Mouse (Mus musculus): ENCODE measurements at regions not wholly inside any gene's neighbourhood (a gene's known extent, or its start where the extent isn't known, plus 50 kb on each side); places are given as distances from the start of the nearest gene placed in this dataset.

DNA sequence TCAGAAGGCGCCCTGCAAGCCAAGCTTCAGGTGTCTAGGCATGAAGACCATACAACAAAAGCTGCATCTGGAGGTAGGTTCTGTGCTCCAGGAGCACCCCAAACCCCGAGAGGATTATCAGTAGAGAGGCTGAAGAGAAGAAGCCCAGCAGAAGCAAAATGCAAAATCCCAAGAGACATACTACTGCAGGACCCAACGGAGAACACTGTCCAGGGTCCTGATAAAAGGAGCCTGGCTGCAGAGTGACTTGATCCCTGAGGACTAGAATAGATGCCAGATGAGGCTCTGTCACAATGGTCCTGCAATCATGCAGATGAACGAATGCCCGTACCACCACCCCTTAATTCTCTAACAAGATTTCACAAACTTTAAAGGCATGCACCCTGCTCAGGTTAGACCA lies 455.0 kb upstream of the Kdm8 start:
- Histone ChIP-seq H3K9me3 (replicated peaks; ENCODE audit: control insufficient read depth, low read length) (no peaks in the 10 kb centered on the region), H3K4me2 (ENCODE audit: low read depth, low read length) (no peak overlapping the region), H3K4me1 (ENCODE audit: control insufficient read depth, insufficient read depth, low read length) (no peaks in the 10 kb centered on the region), H3K27me3 (ENCODE audit: control insufficient read depth, insufficient read depth, low read length) (no peaks in the 10 kb centered on the region), H3K27ac (replicated peaks; ENCODE audit: low read depth, low read length) (no peak overlapping the region), H3K9ac (replicated peaks; ENCODE audit: low read length) (no peak overlapping the region), H3K36me3 (replicated peaks; ENCODE audit: control insufficient read depth, insufficient read depth, low read depth, low read length) (no peaks in the 10 kb centered on the region), H3K4me3 (ENCODE audit: low read depth, low read length) (no peak overlapping the region)
- WGBS, result 74% methylated on average over 5 of the region's 5 CpGs
- peak; percentile 30 for DNase-seq (ENCODE audit: low spot score)
- no peak for ATAC-seq (replicated peaks; ENCODE audit: insufficient number of reproducible peaks, low FRiP score, low TSS enrichment, low read depth)

GRCm38 (mm10) chr7:124990695-124991094 lies 453.8 kb upstream of the Kdm8 start:
- Histone ChIP-seq H3K4me2 (ENCODE audit: low read depth, low read length) (no peak overlapping the region), H3K27me3 (ENCODE audit: control insufficient read depth, insufficient read depth, low read length) (no peaks in the 10 kb centered on the region), H3K9ac (replicated peaks; ENCODE audit: low read length) (no peak overlapping the region), H3K36me3 (replicated peaks; ENCODE audit: control insufficient read depth, insufficient read depth, low read depth, low read length) (no peaks in the 10 kb centered on the region), H3K9me3 (replicated peaks; ENCODE audit: control insufficient read depth, low read length) (no peaks in the 10 kb centered on the region), H3K27ac (replicated peaks; ENCODE audit: low read depth, low read length) (no peak overlapping the region), H3K4me3 (ENCODE audit: low read depth, low read length) (no peak overlapping the region), H3K4me1 (ENCODE audit: control insufficient read depth, insufficient read depth, low read length) (no peaks in the 10 kb centered on the region)
- ATAC-seq (replicated peaks; ENCODE audit: insufficient number of reproducible peaks, low FRiP score, low TSS enrichment, low read depth), result no peak
- peak; percentile 43 for DNase-seq (ENCODE audit: low spot score)
- 41% methylated on average over 13 of the region's 13 CpGs for WGBS

DNA sequence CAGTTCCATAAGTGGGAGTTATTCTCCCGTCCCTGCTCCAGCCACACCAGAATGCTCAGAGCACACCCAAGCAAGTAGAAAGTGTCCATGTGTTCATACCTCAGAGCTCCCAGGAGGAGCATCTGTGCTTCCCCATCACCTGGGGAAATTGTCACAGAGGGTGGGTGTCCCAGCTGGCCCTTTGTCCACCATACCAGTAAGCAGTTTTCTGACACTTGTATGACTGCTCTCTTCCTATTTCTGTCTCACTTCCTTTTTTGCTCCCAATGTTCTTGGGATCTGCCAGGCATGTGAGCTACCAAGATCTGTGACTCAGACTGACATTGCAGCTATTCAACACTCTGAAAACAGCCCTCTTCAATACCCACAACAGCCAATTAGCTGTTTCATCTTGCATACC lies 447.9 kb upstream of the Kdm8 start:
- no peaks in the 10 kb centered on the region for H3K36me3 ChIP-seq (replicated peaks; ENCODE audit: control insufficient read depth, insufficient read depth, low read depth, low read length)
- H3K4me3 ChIP-seq (ENCODE audit: low read depth, low read length), result no peak overlapping the region
- H3K27ac ChIP-seq (replicated peaks; ENCODE audit: low read depth, low read length), result no peak overlapping the region
- no peaks in the 10 kb centered on the region for H3K4me1 ChIP-seq (ENCODE audit: control insufficient read depth, insufficient read depth, low read length)
- H3K9ac ChIP-seq (replicated peaks; ENCODE audit: low read length), result no peak overlapping the region
- H3K4me2 ChIP-seq (ENCODE audit: low read depth, low read length), result no peak overlapping the region
- no peaks in the 10 kb centered on the region for H3K9me3 ChIP-seq (replicated peaks; ENCODE audit: control insufficient read depth, low read length)
- ATAC-seq (replicated peaks; ENCODE audit: insufficient number of reproducible peaks, low FRiP score, low TSS enrichment, low read depth), result no peak
- WGBS, result 94% methylated on average over 1 of the region's 1 CpGs
- DNase-seq (ENCODE audit: low spot score), result no peak
- H3K27me3 ChIP-seq (ENCODE audit: control insufficient read depth, insufficient read depth, low read length), result no peaks in the 10 kb centered on the region

- ATAC-seq (replicated peaks; ENCODE audit: insufficient number of reproducible peaks, low FRiP score, low TSS enrichment, low read depth) (no peak), DNase-seq (ENCODE audit: low spot score) (no peak)
Measured at GRCm38 (mm10) chr7:125000669-125001068, 443.8 kb upstream of the Kdm8 start.

DNA sequence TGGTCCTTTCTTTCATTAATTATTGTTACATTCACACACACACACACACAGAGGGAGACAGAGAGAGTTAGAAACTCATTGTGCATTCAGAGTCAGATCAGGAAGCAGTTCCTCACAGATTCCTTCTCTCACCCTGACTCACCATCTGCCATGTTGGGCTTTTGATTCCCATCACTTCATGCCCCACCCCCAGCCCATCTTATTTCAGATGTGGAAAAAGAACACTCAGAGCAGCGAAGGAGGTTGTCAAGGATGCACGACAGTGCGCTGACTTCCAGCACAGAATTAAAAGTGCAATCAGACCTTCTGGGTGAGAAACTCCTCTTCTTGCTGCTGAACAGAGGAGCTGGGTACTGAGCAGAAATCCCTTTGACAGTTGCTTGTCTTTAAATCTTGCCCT lies 438.8 kb upstream of the Kdm8 start:
- Histone ChIP-seq H3K27me3 (ENCODE audit: control insufficient read depth, insufficient read depth, low read length) (no peaks in the 10 kb centered on the region), H3K9ac (replicated peaks; ENCODE audit: low read length) (no peak overlapping the region), H3K4me2 (ENCODE audit: low read depth, low read length) (no peak overlapping the region), H3K4me1 (ENCODE audit: control insufficient read depth, insufficient read depth, low read length) (no peaks in the 10 kb centered on the region), H3K9me3 (replicated peaks; ENCODE audit: control insufficient read depth, low read length) (no peaks in the 10 kb centered on the region), H3K4me3 (ENCODE audit: low read depth, low read length) (no peak overlapping the region), H3K36me3 (replicated peaks; ENCODE audit: control insufficient read depth, insufficient read depth, low read depth, low read length) (no peaks in the 10 kb centered on the region), H3K27ac (replicated peaks; ENCODE audit: low read depth, low read length) (no peak overlapping the region)
- DNase-seq (ENCODE audit: low spot score) (no peak), ATAC-seq (replicated peaks; ENCODE audit: insufficient number of reproducible peaks, low FRiP score, low TSS enrichment, low read depth) (no peak)
- 89% methylated on average over 3 of the region's 3 CpGs for WGBS

More at GRCm38 (mm10) chr7:125000669-125001068, 443.8 kb upstream of the Kdm8 start:
- H3K4me1 ChIP-seq (ENCODE audit: control insufficient read depth, insufficient read depth, low read length), result no peaks in the 10 kb centered on the region
- H3K9me3 ChIP-seq (replicated peaks; ENCODE audit: control insufficient read depth, low read length), result no peaks in the 10 kb centered on the region
- H3K4me2 ChIP-seq (ENCODE audit: low read depth, low read length), result no peak overlapping the region
- no peaks in the 10 kb centered on the region for H3K27me3 ChIP-seq (ENCODE audit: control insufficient read depth, insufficient read depth, low read length)
- H3K4me3 ChIP-seq (ENCODE audit: low read depth, low read length), result no peak overlapping the region
- no peaks in the 10 kb centered on the region for H3K36me3 ChIP-seq (replicated peaks; ENCODE audit: control insufficient read depth, insufficient read depth, low read depth, low read length)
- no peak overlapping the region for H3K9ac ChIP-seq (replicated peaks; ENCODE audit: low read length)
- H3K27ac ChIP-seq (replicated peaks; ENCODE audit: low read depth, low read length), result no peak overlapping the region

- ATAC-seq (replicated peaks; ENCODE audit: insufficient number of reproducible peaks, low FRiP score, low TSS enrichment, low read depth) (no peak), DNase-seq (ENCODE audit: low spot score) (no peak)
- 69% methylated on average over 1 of the region's 1 CpGs for WGBS
- no peak overlapping the region for H3K27ac ChIP-seq (replicated peaks; ENCODE audit: low read depth, low read length)
- H3K4me1 ChIP-seq (ENCODE audit: control insufficient read depth, insufficient read depth, low read length), result no peaks in the 10 kb centered on the region
- no peak overlapping the region for H3K9ac ChIP-seq (replicated peaks; ENCODE audit: low read length)
- H3K27me3 ChIP-seq (ENCODE audit: control insufficient read depth, insufficient read depth, low read length), result no peaks in the 10 kb centered on the region
- H3K9me3 ChIP-seq (replicated peaks; ENCODE audit: control insufficient read depth, low read length), result no peaks in the 10 kb centered on the region
- H3K4me2 ChIP-seq (ENCODE audit: low read depth, low read length), result no peak overlapping the region
- H3K4me3 ChIP-seq (ENCODE audit: low read depth, low read length), result no peak overlapping the region
- H3K36me3 ChIP-seq (replicated peaks; ENCODE audit: control insufficient read depth, insufficient read depth, low read depth, low read length), result no peaks in the 10 kb centered on the region
Measured at GRCm38 (mm10) chr7:125019259-125019658, 425.2 kb upstream of the Kdm8 start.

DNA sequence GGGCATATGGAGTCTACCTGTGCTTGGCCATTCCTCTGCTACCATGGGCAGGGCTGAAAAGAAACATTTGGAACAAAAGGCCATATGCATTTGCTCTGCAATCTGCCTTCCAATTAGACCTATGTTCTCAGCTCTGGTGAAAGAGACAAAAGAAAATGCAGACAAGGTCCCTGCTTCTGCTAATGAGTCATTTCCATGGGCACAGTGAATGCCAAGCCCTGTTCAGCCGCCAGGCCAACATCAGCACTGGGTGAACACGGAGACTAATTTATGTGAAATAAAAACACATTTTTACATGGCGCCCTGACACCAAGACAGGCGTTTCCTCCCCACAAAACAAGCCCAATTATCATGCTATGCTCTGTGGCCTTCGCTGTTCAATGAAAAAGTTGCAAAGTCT lies 419.5 kb upstream of the Kdm8 start:
- no peak overlapping the region for H3K4me2 ChIP-seq (ENCODE audit: low read depth, low read length)
- DNase-seq (ENCODE audit: low spot score) (no peak), ATAC-seq (replicated peaks; ENCODE audit: insufficient number of reproducible peaks, low FRiP score, low TSS enrichment, low read depth) (no peak)
- no peaks in the 10 kb centered on the region for H3K36me3 ChIP-seq (replicated peaks; ENCODE audit: control insufficient read depth, insufficient read depth, low read depth, low read length)
- H3K9me3 ChIP-seq (replicated peaks; ENCODE audit: control insufficient read depth, low read length), result no peaks in the 10 kb centered on the region
- no peak overlapping the region for H3K9ac ChIP-seq (replicated peaks; ENCODE audit: low read length)
- WGBS, result 73% methylated on average over 5 of the region's 5 CpGs
- no peak overlapping the region for H3K4me3 ChIP-seq (ENCODE audit: low read depth, low read length)
- H3K4me1 ChIP-seq (ENCODE audit: control insufficient read depth, insufficient read depth, low read length), result no peaks in the 10 kb centered on the region
- no peaks in the 10 kb centered on the region for H3K27me3 ChIP-seq (ENCODE audit: control insufficient read depth, insufficient read depth, low read length)
- H3K27ac ChIP-seq (replicated peaks; ENCODE audit: low read depth, low read length), result no peak overlapping the region

GRCm38 (mm10) chr7:125033778-125034177 lies 410.7 kb upstream of the Kdm8 start:
- Histone ChIP-seq H3K27me3 (ENCODE audit: control insufficient read depth, insufficient read depth, low read length) (no peaks in the 10 kb centered on the region), H3K27ac (replicated peaks; ENCODE audit: low read depth, low read length) (no peak overlapping the region), H3K9me3 (replicated peaks; ENCODE audit: control insufficient read depth, low read length) (no peaks in the 10 kb centered on the region), H3K4me1 (ENCODE audit: control insufficient read depth, insufficient read depth, low read length) (no peaks in the 10 kb centered on the region), H3K4me3 (ENCODE audit: low read depth, low read length) (no peak overlapping the region), H3K36me3 (replicated peaks; ENCODE audit: control insufficient read depth, insufficient read depth, low read depth, low read length) (no peaks in the 10 kb centered on the region), H3K4me2 (ENCODE audit: low read depth, low read length) (no peak overlapping the region), H3K9ac (replicated peaks; ENCODE audit: low read length) (no peak overlapping the region)
- ATAC-seq (replicated peaks; ENCODE audit: insufficient number of reproducible peaks, low FRiP score, low TSS enrichment, low read depth), result no peak
- no peak for DNase-seq (ENCODE audit: low spot score)
- 80% methylated on average over 4 of the region's 4 CpGs for WGBS

DNA sequence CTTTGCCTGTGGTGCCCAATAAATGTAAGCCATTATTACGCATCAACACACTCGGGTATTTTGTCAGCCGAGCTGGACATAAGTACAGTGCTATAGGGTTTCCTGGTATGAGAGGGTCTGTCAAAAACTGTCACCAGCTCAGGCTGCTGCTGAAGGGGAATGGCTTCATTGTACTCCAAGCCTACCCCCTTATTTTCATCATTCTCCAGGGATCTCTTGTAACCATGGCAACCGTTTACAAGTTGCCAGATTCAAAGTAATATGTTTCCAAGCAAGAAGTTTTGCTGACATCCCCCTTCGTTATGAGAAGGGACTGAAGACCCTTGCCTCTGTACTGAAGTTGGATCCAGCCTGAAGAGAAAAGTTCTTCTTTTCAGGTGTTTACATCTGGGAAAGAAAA lies 410.3 kb upstream of the Kdm8 start:
- Histone ChIP-seq H3K4me3 (ENCODE audit: low read depth, low read length) (no peak overlapping the region), H3K27me3 (ENCODE audit: control insufficient read depth, insufficient read depth, low read length) (no peaks in the 10 kb centered on the region), H3K9me3 (replicated peaks; ENCODE audit: control insufficient read depth, low read length) (no peaks in the 10 kb centered on the region), H3K9ac (replicated peaks; ENCODE audit: low read length) (no peak overlapping the region), H3K27ac (replicated peaks; ENCODE audit: low read depth, low read length) (no peak overlapping the region), H3K4me2 (ENCODE audit: low read depth, low read length) (no peak overlapping the region), H3K4me1 (ENCODE audit: control insufficient read depth, insufficient read depth, low read length) (no peaks in the 10 kb centered on the region), H3K36me3 (replicated peaks; ENCODE audit: control insufficient read depth, insufficient read depth, low read depth, low read length) (no peaks in the 10 kb centered on the region)
- 85% methylated on average over 5 of the region's 5 CpGs for WGBS
- no peak for ATAC-seq (replicated peaks; ENCODE audit: insufficient number of reproducible peaks, low FRiP score, low TSS enrichment, low read depth)
- DNase-seq (ENCODE audit: low spot score), result no peak

All from embryonic facial prominence, embryonic 11.5 days (tissue).